Mouse (Mus musculus) gastrocnemius, adult 2 months (tissue): ENCODE results near the gene Fam160b1. TPM values are rescaled to one million over a fixed set of nuclear protein-coding genes. Genes with fewer than 3 reads are reported as not detected.

Experiments
- DNase-seq: peaks from one replicate; pipeline ENCODE4 v3.0.0; 2022
- H3K27ac ChIP-seq: fragments of 200-600 bp; 2 replicates; pipeline ENCODE4 v1.8.1; 2022; ENCODE audit warnings: mild to moderate bottlenecking
- H3K4me3 ChIP-seq: fragments of 200-600 bp; 2 replicates; pipeline ENCODE4 v1.8.1; 2022; ENCODE audit warnings: mild to moderate bottlenecking, moderate library complexity
- CTCF ChIP-seq: fragments of 200-600 bp; IDR thresholded peaks from 2 replicates; pipeline ENCODE4 v1.8.1; 2022; ENCODE audit warnings: antibody characterized with exemption, mild to moderate bottlenecking, moderate library complexity
- intact Hi-C: fragments of 180-260 bp; cut with DNase I; formaldehyde crosslinking; loops from one replicate; pipeline ENCODE4 v1.15.1; 2025
- total RNA-seq, 2 experiments: library from RNA; stranded (reverse); gene quantifications; 2 replicates each; pipeline ENCODE4 v1.2.3; 2021

The Fam160b1 gene
- total RNA-seq, 2 experiments from 2014 or later, result 12.0 to 17.4 TPM

- TF ChIP-seq CTCF, result no peak
- Histone ChIP-seq H3K27ac (no peak overlapping the region), H3K4me3 (no peak overlapping the region)
- intact Hi-C loops, result loop anchor here (5.0 kb wide), 1 partner anchor 260 kb away; no protein-coding TSS in a partner anchor
- no peak for DNase-seq
Measured at GRCm38 (mm10) chr19:57327679-57328078, 32.8 kb upstream of the Fam160b1 start.

- intact Hi-C loops, result loop anchor here (5.0 kb wide), 1 partner anchor 261 kb away; no protein-coding TSS in a partner anchor
- no peak for DNase-seq
- Histone ChIP-seq H3K27ac (no peak overlapping the region), H3K4me3 (no peak overlapping the region)
- no peak for TF ChIP-seq CTCF
Measured at GRCm38 (mm10) chr19:57328269-57328668, 32.2 kb upstream of the Fam160b1 start.

GRCm38 (mm10) chr19:57328792-57329191 is 31.7 kb upstream of the Fam160b1 start:
- peak; percentile 34 for DNase-seq
- TF ChIP-seq CTCF, result peak; percentile 81
- H3K27ac ChIP-seq, result peak overlapping the region; percentile 32; the same call in 1 of the 2 replicates
- intact Hi-C loops, result loop anchor here (1.0 to 5.0 kb wide), 3 partner anchors 167 to 261 kb away; no protein-coding TSS in a partner anchor
- H3K4me3 ChIP-seq, result peak overlapping the region; percentile 50

GRCm38 (mm10) chr19:57330309-57330708 is 30.2 kb upstream of the Fam160b1 start:
- intact Hi-C loops, result no loop called here

GRCm38 (mm10) chr19:57331237-57331636 is 29.2 kb upstream of the Fam160b1 start:
- no peak overlapping the region for H3K4me3 ChIP-seq
- no peak for DNase-seq
- TF ChIP-seq CTCF, result no peak
- no peak overlapping the region for H3K27ac ChIP-seq
- intact Hi-C loops, result no loop called here

More at GRCm38 (mm10) chr19:57330309-57330708, 30.2 kb upstream of the Fam160b1 start:
- TF ChIP-seq CTCF, result peak; percentile 18; the same call in 1 of the 2 replicates
- no peak for DNase-seq
- no peak overlapping the region for H3K27ac ChIP-seq
- no peak overlapping the region for H3K4me3 ChIP-seq

- TF ChIP-seq CTCF, result no peak
- DNase-seq, result no peak
- Histone ChIP-seq H3K27ac (no peak overlapping the region), H3K4me3 (no peak overlapping the region)
- intact Hi-C loops, result no loop called here
Measured at GRCm38 (mm10) chr19:57333356-57333755, 27.1 kb upstream of the Fam160b1 start.

GRCm38 (mm10) chr19:57335135-57335534 is 25.3 kb upstream of the Fam160b1 start:
- intact Hi-C loops, result no loop called here
- Histone ChIP-seq H3K4me3 (no peak overlapping the region), H3K27ac (no peak overlapping the region)
- TF ChIP-seq CTCF, result no peak
- no peak for DNase-seq

- intact Hi-C loops, result no loop called here
- DNase-seq, result no peak
- Histone ChIP-seq H3K4me3 (no peak overlapping the region), H3K27ac (no peak overlapping the region)
- TF ChIP-seq CTCF, result no peak
Measured at GRCm38 (mm10) chr19:57339281-57339864, 21.1 kb upstream of the Fam160b1 start.

GRCm38 (mm10) chr19:57340900-57341742 is 19.4 kb upstream of the Fam160b1 start:
- DNase-seq, result no peak
- H3K4me3 ChIP-seq, result no peak overlapping the region
- intact Hi-C loops, result no loop called here

GRCm38 (mm10) chr19:57343860-57344259 is 16.6 kb upstream of the Fam160b1 start:
- Histone ChIP-seq H3K27ac (no peak overlapping the region), H3K4me3 (no peak overlapping the region)
- intact Hi-C loops, result no loop called here
- no peak for TF ChIP-seq CTCF
- no peak for DNase-seq

More at GRCm38 (mm10) chr19:57340900-57341742, 19.4 kb upstream of the Fam160b1 start:
- TF ChIP-seq CTCF, result no peak
- H3K27ac ChIP-seq, result no peak overlapping the region

- H3K4me3 ChIP-seq, result no peak overlapping the region
- TF ChIP-seq CTCF, result no peak
- no peak for DNase-seq
- intact Hi-C loops, result no loop called here
- H3K27ac ChIP-seq, result no peak overlapping the region
Measured at GRCm38 (mm10) chr19:57344678-57345077, 15.8 kb upstream of the Fam160b1 start.

GRCm38 (mm10) chr19:57349096-57349495 is 11.4 kb upstream of the Fam160b1 start:
- DNase-seq, result no peak
- Histone ChIP-seq H3K27ac (no peak overlapping the region), H3K4me3 (no peak overlapping the region)
- no peak for TF ChIP-seq CTCF
- intact Hi-C loops, result no loop called here

GRCm38 (mm10) chr19:57352337-57352935 is 8.0 kb upstream of the Fam160b1 start:
- intact Hi-C loops, result no loop called here
- Histone ChIP-seq H3K27ac (no peak overlapping the region), H3K4me3 (no peak overlapping the region)
- no peak for TF ChIP-seq CTCF
- no peak for DNase-seq
